Mouse (Mus musculus): ENCODE measurements around the gene Camta1.

DNA sequence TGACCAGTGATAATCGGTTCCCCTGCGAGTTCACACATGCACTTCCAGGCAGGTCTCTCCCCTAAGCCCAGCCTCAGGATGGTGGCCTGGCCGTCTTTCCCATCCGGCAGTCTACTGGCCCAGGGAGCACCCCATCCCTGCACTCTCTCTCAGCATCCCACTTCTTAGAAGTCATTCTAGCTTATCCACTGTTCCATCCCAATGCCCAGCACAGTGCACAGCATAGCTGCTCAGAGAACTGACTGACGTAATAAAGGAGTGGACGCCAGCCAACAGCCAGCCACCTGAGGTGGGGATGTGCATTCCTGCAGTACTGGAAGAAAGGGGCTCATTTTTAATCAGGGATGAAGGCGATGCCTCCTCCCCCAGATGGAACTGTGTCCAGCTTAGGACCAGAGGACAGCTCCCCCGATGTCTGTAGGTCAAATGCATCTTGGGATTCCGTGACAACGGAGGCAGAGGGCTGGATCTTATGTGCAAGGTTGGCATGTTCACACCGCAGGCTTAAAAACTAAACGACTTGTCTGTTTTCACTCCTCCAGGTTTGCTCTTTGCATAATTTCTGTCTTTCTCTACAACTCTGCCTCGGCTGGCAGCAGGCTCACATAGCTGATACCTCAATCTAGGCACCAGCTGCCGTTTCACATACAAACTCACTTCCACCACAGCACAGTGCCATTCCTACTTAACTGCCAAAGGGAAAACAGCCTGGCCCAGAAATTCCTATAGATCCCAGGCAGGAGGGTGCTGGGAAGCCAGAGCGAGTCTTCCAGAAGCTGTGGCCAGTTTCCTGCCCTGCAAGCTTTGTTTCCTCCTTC is 285.2 kb downstream of the Camta1 start:
- TF ChIP-seq EP300 (optimal IDR thresholded peaks at IDR 0.05) = no peak
- TF ChIP-seq CTCF (IDR thresholded peaks at IDR 0.05; ENCODE audit: low read depth) = no peak

Measured in stomach, postnatal 0 days (tissue).